Mouse (Mus musculus) hindbrain, embryonic 12.5 days (tissue): ENCODE results near the gene Cox7c. TPM values are rescaled to one million over a fixed set of nuclear protein-coding genes. Genes with fewer than 3 reads are reported as not detected.
"Not testable (repeated sequence)": the region's sequence is repeated elsewhere in the genome, so short reads cannot be mapped to it uniquely, and the experiment has no call there.

ENCODE experiments used
- ATAC-seq: fragments of 200-750 bp; cut with Nextera tagmentation; 2 replicates; pipeline ENCODE4 v1.8.0; 2017; ENCODE audit warnings: moderate TSS enrichment; ENCODE audit not compliant: low FRiP score
- H3K27ac ChIP-seq: fragments of 300-500 bp; sonication (generic); 2 replicates; pipeline ENCODE4 v1.5.1; 2016; ENCODE audit warnings: mild to moderate bottlenecking
- H3K27me3 ChIP-seq: fragments of 300-500 bp; sonication (generic); 2 replicates; pipeline ENCODE4 v1.6.1; 2016; ENCODE audit warnings: mild to moderate bottlenecking
- H3K36me3 ChIP-seq: fragments of 300-500 bp; sonication (generic); 2 replicates; pipeline ENCODE4 v1.6.1; 2016; ENCODE audit warnings: mild to moderate bottlenecking
- H3K4me1 ChIP-seq: fragments of 300-500 bp; sonication (generic); 2 replicates; pipeline ENCODE4 v1.6.1; 2016
- H3K4me2 ChIP-seq: fragments of 300-500 bp; sonication (generic); replicated peaks from 2 replicates; pipeline ENCODE4 v1.6.1; 2016; ENCODE audit warnings: mild to moderate bottlenecking
- H3K4me3 ChIP-seq: fragments of 300-500 bp; sonication (generic); 2 replicates; pipeline ENCODE4 v1.5.1; 2016; ENCODE audit warnings: mild to moderate bottlenecking
- H3K9ac ChIP-seq: fragments of 300-500 bp; sonication (generic); 2 replicates; pipeline ENCODE4 v1.6.1; 2016; ENCODE audit warnings: mild to moderate bottlenecking, moderate library complexity
- H3K9me3 ChIP-seq: fragments of 300-500 bp; sonication (generic); replicated peaks from 2 replicates; pipeline ENCODE4 v1.6.1; 2016; ENCODE audit warnings: mild to moderate bottlenecking
- WGBS: fragments of 180-500 bp; shearing (Covaris S2); methylation state at CpG from one replicate; pipeline ENCODE4 v1.1.7; 2016; 5-methylcytosine and 5-hydroxymethylcytosine counted together
- polyA plus RNA-seq: library from polyadenylated mRNA; unstranded; fragments of >200 nt; fragmentation: Nextera tagmentation; extraction: Ambion mirVana; gene quantifications from 2 replicates; pipeline ENCODE4 v1.2.1, GENCODE M21; 2016

Cox7c gene
- polyA plus RNA-seq = 631 and 636 TPM in 2 replicates

DNA sequence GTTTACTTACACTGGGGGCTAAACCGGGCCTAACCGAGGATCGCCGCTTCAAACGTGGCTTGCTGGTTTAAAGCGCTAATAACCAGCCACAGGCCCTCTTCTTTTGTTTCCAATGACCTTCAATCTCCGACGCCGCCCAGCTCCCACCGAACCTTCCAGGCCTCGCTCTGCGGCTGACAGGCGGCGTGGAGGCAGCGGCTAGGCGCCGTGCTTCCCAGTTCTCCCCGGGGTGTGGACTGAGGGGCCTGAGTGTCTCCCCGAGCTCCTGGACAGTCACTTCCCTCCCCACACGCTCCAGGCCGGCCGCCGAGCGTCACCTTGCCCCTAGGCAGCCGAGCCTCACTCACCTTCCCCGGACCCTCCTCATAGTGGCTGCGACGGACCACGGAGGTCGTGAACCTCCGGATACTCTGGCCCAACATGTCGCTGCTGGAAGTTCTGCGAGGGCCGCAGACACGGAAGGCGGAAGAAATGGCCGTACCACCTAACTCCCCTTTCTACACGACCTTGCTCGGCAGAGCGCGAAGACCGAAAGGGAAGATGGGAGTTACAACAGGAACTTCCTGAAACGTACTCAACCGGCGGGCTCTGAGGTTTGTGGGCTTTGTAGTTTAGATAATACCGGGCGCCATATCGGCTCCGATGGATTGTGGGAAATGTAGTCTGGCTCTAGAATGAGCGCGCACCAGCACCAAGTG is at the start of gene Cox7c:
Cox7c (minus strand) TSS at position 651 of the 698 bp plus-strand sequence.
- H3K27me3 ChIP-seq = no peaks in the 10 kb centered on the region
- peak within 1 kb of the TSS; percentile 91 for H3K4me3 ChIP-seq
- H3K27ac ChIP-seq = peak within 1 kb of the TSS; percentile 95
- under 1% methylated on average over 51 of the region's 51 CpGs for WGBS
- H3K9ac ChIP-seq = peak within 1 kb of the TSS; percentile 99
- no peaks in the 10 kb centered on the region for H3K9me3 ChIP-seq
- H3K36me3 ChIP-seq = peaks cover 4% of the 10 kb centered on the region
- ATAC-seq = peak; percentile 99
- H3K4me1 ChIP-seq = no peaks in the 10 kb centered on the region
- peak within 1 kb of the TSS; percentile 58 for H3K4me2 ChIP-seq

DNA sequence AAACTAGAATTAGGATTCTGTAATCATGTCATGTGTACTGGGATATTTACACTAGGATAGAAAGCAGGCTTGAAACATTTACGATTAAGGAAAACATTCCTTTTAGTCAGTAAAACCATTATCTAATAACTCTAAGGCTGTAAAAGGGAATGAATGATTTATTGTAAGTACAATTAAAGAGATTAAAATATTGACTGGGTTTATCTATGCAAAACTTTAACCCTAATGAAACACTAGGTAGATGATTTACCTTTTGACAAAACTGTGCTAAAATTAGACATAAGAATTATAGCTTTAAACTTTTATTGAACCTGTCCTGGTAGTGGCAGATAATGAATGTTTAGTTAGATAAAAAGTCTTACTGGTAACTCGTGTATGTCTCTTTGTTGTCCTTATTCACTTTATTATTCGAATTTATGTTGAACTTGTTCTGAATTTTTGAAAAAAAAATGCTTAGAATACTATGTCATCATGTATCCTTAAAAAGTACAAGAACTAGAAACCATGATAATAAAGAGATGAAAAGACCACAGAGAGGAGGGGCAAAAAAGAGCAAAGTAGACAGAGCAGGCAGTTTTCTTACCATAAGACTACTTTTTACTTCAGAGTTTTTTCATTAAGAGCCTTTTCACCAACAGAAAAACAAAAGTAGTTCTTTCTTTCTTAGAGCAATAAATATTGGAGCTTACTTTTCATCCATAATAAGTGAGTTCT is 21.5 kb upstream of the Cox7c start:
- H3K4me2 ChIP-seq = no peak overlapping the region
- no peak for ATAC-seq
- 82% methylated on average over 3 of the region's 3 CpGs for WGBS
- no peaks in the 10 kb centered on the region for H3K9me3 ChIP-seq
- H3K4me1 ChIP-seq = no peaks in the 10 kb centered on the region
- no peaks in the 10 kb centered on the region for H3K27me3 ChIP-seq
- H3K27ac ChIP-seq = no peak overlapping the region
- no peak overlapping the region for H3K9ac ChIP-seq
- H3K36me3 ChIP-seq = no peaks in the 10 kb centered on the region
- H3K4me3 ChIP-seq = no peak overlapping the region

DNA sequence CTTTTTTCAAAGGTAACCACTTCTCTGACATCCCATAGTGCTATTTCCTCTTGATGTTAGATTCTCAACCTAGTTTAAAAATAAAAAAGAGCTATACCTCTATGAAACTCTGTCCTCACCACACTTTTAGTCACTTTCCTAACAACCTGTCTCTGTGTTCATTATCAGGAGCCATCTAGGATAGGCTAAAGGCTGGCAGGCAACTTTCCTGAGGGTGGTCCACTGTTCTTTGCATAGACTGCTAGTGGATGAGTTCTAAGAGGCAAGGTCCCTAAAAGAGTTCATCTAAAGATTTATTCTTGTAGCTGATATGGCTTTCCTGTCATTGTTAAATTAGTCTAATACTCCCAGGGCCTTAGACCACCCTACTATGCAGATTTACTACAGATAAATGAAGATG is 20.8 kb upstream of the Cox7c start:
- no peaks in the 10 kb centered on the region for H3K4me1 ChIP-seq
- H3K4me2 ChIP-seq = no peak overlapping the region
- no peaks in the 10 kb centered on the region for H3K36me3 ChIP-seq
- no peak overlapping the region for H3K27ac ChIP-seq
- no peaks in the 10 kb centered on the region for H3K27me3 ChIP-seq
- no peaks in the 10 kb centered on the region for H3K9me3 ChIP-seq
- no peak overlapping the region for H3K4me3 ChIP-seq
- ATAC-seq = no peak
- no peak overlapping the region for H3K9ac ChIP-seq

DNA sequence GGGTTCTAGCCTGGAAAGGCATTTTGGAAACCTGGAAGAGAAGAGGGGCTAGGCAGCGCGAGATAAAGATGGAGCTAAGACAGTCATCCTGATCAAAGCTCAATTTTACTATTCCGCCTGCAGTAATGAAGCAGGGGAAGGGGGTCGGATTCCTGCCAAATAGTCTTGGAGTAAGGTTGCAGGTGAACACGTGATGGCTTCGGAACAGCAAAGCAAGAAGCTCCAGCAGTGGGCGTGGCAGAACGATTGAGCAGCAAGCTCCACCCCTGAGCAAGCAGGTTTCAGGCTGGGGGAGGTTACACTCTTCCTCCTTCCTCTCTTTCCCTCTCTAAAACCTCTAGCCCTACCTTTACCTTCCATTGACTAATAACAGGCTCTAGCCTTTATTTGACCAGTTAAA is 7.4 kb upstream of the Cox7c start:
- H3K4me1 ChIP-seq, H3K36me3 ChIP-seq, H3K4me3 ChIP-seq, H3K27ac ChIP-seq, ATAC-seq, H3K9me3 ChIP-seq, H3K9ac ChIP-seq, H3K27me3 ChIP-seq, H3K4me2 ChIP-seq: not testable (repeated sequence)
- 37% methylated on average over 8 of the region's 8 CpGs for WGBS

DNA sequence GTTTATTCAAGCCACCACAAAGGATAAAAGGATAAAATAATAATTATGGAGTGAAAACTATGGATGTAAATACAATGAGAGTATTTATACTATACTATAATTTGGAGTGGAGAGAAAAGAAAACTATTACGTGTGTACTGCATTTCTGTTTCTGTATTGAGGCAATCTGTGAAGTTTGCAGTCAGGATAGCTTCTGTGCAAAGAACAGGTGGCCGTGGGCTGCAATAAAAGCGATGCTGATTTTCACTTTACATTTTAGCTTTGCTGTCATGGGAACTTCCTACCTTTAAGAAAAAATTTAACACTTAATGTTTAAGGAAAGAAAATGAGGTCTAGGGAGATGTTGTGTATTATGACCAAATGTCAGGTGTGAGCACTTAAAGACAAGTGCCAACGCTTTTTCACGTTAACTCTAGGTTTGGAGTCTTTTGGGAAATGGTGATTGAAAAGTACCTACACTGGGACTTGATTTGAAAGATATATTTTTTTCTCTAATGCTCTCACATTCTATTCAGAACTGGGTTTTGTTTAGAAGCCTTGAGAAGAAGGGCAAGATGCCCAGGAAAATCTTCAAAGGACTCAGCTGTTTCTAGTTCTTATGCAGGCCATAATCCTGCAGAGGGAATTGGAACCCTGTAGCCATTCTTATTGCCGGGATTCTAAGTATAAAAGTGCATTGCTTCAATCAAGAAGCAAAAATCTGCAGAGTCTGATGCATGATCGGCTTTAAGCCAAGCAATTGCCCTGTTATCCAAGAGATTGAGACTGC is 41.6 kb downstream of the Cox7c start:
- no peak for ATAC-seq
- Histone ChIP-seq H3K4me1 (no peaks in the 10 kb centered on the region), H3K9ac (no peak overlapping the region), H3K27me3 (no peaks in the 10 kb centered on the region), H3K9me3 (no peaks in the 10 kb centered on the region), H3K4me3 (no peak overlapping the region), H3K36me3 (no peaks in the 10 kb centered on the region), H3K4me2 (no peak overlapping the region), H3K27ac (no peak overlapping the region)
- WGBS = 83% methylated on average over 7 of the region's 7 CpGs
